Mouse (Mus musculus) intestine, postnatal 0 days (tissue): ENCODE measurements at regions not wholly inside any gene's neighbourhood (a gene's known extent, or its start where the extent isn't known, plus 50 kb on each side); places are given as distances from the start of the nearest gene placed in this dataset.

Source experiments
- ATAC-seq: fragments of 200-750 bp; cut with Nextera tagmentation; 2 replicates; pipeline ENCODE4 v1.8.0; 2017; ENCODE audit warnings: mild to moderate bottlenecking, moderate TSS enrichment, moderate library complexity
- H3K27ac ChIP-seq: fragments of 300-500 bp; sonication (generic); 2 replicates; pipeline ENCODE4 v1.5.1; 2014; ENCODE audit warnings: mild to moderate bottlenecking, low read depth, low read length, moderate library complexity
- H3K27me3 ChIP-seq: fragments of 300-500 bp; sonication (generic); replicated peaks from 2 replicates; pipeline ENCODE4 v1.6.1; 2014; ENCODE audit warnings: low read length, mixed read lengths; ENCODE audit not compliant: control insufficient read depth, insufficient read depth
- H3K36me3 ChIP-seq: fragments of 300-500 bp; sonication (generic); 2 replicates; pipeline ENCODE4 v1.6.1; 2014; ENCODE audit warnings: mild to moderate bottlenecking, moderate library complexity; ENCODE audit not compliant: control insufficient read depth, insufficient read depth
- H3K4me1 ChIP-seq: fragments of 300-500 bp; sonication (generic); replicated peaks from 2 replicates; pipeline ENCODE4 v1.6.1; 2014; ENCODE audit warnings: antibody characterized with exemption, low read length, mixed read lengths; ENCODE audit not compliant: control insufficient read depth, insufficient read depth
- H3K4me2 ChIP-seq: fragments of 300-500 bp; sonication (generic); replicated peaks from 2 replicates; pipeline ENCODE4 v1.6.1; 2014; ENCODE audit warnings: low read depth, mild to moderate bottlenecking, moderate library complexity
- H3K4me3 ChIP-seq: fragments of 300-500 bp; sonication (generic); 2 replicates; pipeline ENCODE4 v1.5.1; 2014; ENCODE audit warnings: low read depth, low read length
- H3K9ac ChIP-seq: fragments of 300-500 bp; sonication (generic); 2 replicates; pipeline ENCODE4 v1.6.1; 2014; ENCODE audit warnings: mild to moderate bottlenecking, low read depth, low read length
- H3K9me3 ChIP-seq: fragments of 300-500 bp; sonication (generic); 2 replicates; pipeline ENCODE4 v1.6.1; 2016; ENCODE audit warnings: mixed run types; ENCODE audit not compliant: control insufficient read depth
- CTCF ChIP-seq: sonication (generic); IDR thresholded peaks from 2 replicates; pipeline ENCODE4 v1.5.1; 2016; ENCODE audit warnings: low read depth, mild to moderate bottlenecking, control low read depth, antibody characterized with exemption, moderate library complexity
- WGBS: fragments of 180-500 bp; shearing (Covaris S2); extraction: QIAGEN DNeasy Blood & Tissue Kit; methylation state at CpG from one replicate; pipeline ENCODE4 v1.1.7; 2014; 5-methylcytosine and 5-hydroxymethylcytosine counted together

GRCm38 (mm10) chr15:36708471-36708870 is 299.1 kb downstream of the Zfp706 start:
- 11% methylated on average over 3 of the region's 3 CpGs for WGBS
- TF ChIP-seq CTCF, result peak; percentile 96
- Histone ChIP-seq H3K9ac (no peak overlapping the region), H3K4me1 (no peaks in the 10 kb centered on the region), H3K4me3 (no peak overlapping the region), H3K9me3 (no peaks in the 10 kb centered on the region), H3K36me3 (no peaks in the 10 kb centered on the region), H3K4me2 (no peak overlapping the region), H3K27ac (no peak overlapping the region), H3K27me3 (no peaks in the 10 kb centered on the region)
- ATAC-seq, result peak; percentile 48

GRCm38 (mm10) chr15:36705990-36706389 is 301.6 kb downstream of the Zfp706 start:
- H3K36me3 ChIP-seq, result no peaks in the 10 kb centered on the region
- H3K27ac ChIP-seq, result no peak overlapping the region
- TF ChIP-seq CTCF, result peak; percentile 98
- H3K9ac ChIP-seq, result no peak overlapping the region
- H3K4me2 ChIP-seq, result no peak overlapping the region
- no peak overlapping the region for H3K4me3 ChIP-seq
- H3K9me3 ChIP-seq, result no peaks in the 10 kb centered on the region
- WGBS, result 40% methylated on average over 4 of the region's 4 CpGs
- H3K27me3 ChIP-seq, result no peaks in the 10 kb centered on the region
- no peaks in the 10 kb centered on the region for H3K4me1 ChIP-seq
- ATAC-seq, result peak; percentile 44; the same call in 1 of the 2 replicates

- Histone ChIP-seq H3K9me3 (no peaks in the 10 kb centered on the region), H3K4me2 (no peak overlapping the region), H3K4me1 (no peaks in the 10 kb centered on the region), H3K36me3 (no peaks in the 10 kb centered on the region), H3K9ac (no peak overlapping the region), H3K4me3 (no peak overlapping the region), H3K27me3 (no peaks in the 10 kb centered on the region), H3K27ac (no peak overlapping the region)
- WGBS, result 34% methylated on average over 2 of the region's 2 CpGs
- ATAC-seq, result no peak
- TF ChIP-seq CTCF, result no peak
These were observed 302.2 kb downstream of the Zfp706 start for GRCm38 (mm10) chr15:36705391-36705790.

GRCm38 (mm10) chr15:36701846-36702245 is 305.7 kb downstream of the Zfp706 start:
- Histone ChIP-seq H3K4me2 (no peak overlapping the region), H3K9me3 (no peaks in the 10 kb centered on the region), H3K9ac (no peak overlapping the region), H3K27me3 (no peaks in the 10 kb centered on the region), H3K27ac (no peak overlapping the region), H3K4me1 (no peaks in the 10 kb centered on the region), H3K4me3 (no peak overlapping the region), H3K36me3 (no peaks in the 10 kb centered on the region)
- no peak for TF ChIP-seq CTCF
- no peak for ATAC-seq
- WGBS, result 36% methylated on average over 8 of the region's 8 CpGs

GRCm38 (mm10) chr15:36700196-36700595 is 307.4 kb downstream of the Zfp706 start:
- WGBS, result 63% methylated on average over 5 of the region's 5 CpGs

GRCm38 (mm10) chr15:36695199-36696129 is 312.1 kb downstream of the Zfp706 start:
- H3K4me1 ChIP-seq, result peaks cover 4% of the 10 kb centered on the region; the same call in 1 of the 2 replicates
- peak overlapping the region; percentile 38 for H3K4me3 ChIP-seq
- no peak for TF ChIP-seq CTCF
- no peaks in the 10 kb centered on the region for H3K9me3 ChIP-seq
- H3K27me3 ChIP-seq, result no peaks in the 10 kb centered on the region
- 27% methylated on average over 14 of the region's 14 CpGs for WGBS
- no peaks in the 10 kb centered on the region for H3K36me3 ChIP-seq
- H3K9ac ChIP-seq, result peak overlapping the region; percentile 34; the same call in 1 of the 2 replicates
- peak; percentile 80 for ATAC-seq
- peak overlapping the region; percentile 74 for H3K4me2 ChIP-seq
- no peak overlapping the region for H3K27ac ChIP-seq

More at GRCm38 (mm10) chr15:36700196-36700595, 307.4 kb downstream of the Zfp706 start:
- Histone ChIP-seq H3K9ac (no peak overlapping the region), H3K27ac (no peak overlapping the region), H3K9me3 (no peaks in the 10 kb centered on the region), H3K4me3 (no peak overlapping the region), H3K27me3 (no peaks in the 10 kb centered on the region), H3K4me1 (peaks cover 3% of the 10 kb centered on the region; the same call in 1 of the 2 replicates), H3K4me2 (no peak overlapping the region), H3K36me3 (no peaks in the 10 kb centered on the region)
- no peak for ATAC-seq
- no peak for TF ChIP-seq CTCF
